Mouse (Mus musculus) testis, adult 2 months (tissue): ENCODE measurements around the gene Naaladl2. TPM values are rescaled to one million over a fixed set of nuclear protein-coding genes. Genes with fewer than 3 reads are reported as not detected.

Experiments
- H3K27ac ChIP-seq: fragments of 200-500 bp; 2 replicates; pipeline ENCODE4 v1.5.1; 2012; ENCODE audit warnings: low read depth, low read length; ENCODE audit not compliant: control insufficient read depth, insufficient read depth
- H3K27me3 ChIP-seq: fragments of 200-500 bp; 2 replicates; pipeline ENCODE4 v1.6.1; 2012; ENCODE audit warnings: mild to moderate bottlenecking, low read length, moderate library complexity; ENCODE audit not compliant: control insufficient read depth, insufficient read depth
- H3K36me3 ChIP-seq: fragments of 200-500 bp; 2 replicates; pipeline ENCODE4 v1.6.1; 2012; ENCODE audit warnings: mild to moderate bottlenecking, low read length; ENCODE audit not compliant: control insufficient read depth, insufficient read depth
- H3K4me1 ChIP-seq: fragments of 200-500 bp; 2 replicates; pipeline ENCODE4 v1.6.1; 2012; ENCODE audit warnings: low read length; ENCODE audit not compliant: control insufficient read depth, insufficient read depth
- H3K4me3 ChIP-seq: fragments of 200-500 bp; 2 replicates; pipeline ENCODE4 v1.5.1; 2012; ENCODE audit warnings: low read depth, mild to moderate bottlenecking, low read length, moderate library complexity, mixed read lengths; ENCODE audit not compliant: control insufficient read depth
- CTCF ChIP-seq: fragments of 200-500 bp; IDR thresholded peaks from 2 replicates; pipeline ENCODE4 v1.5.1; 2012; ENCODE audit warnings: low read depth, mild to moderate bottlenecking, inconsistent platforms, low read length, moderate library complexity; ENCODE audit not compliant: control insufficient read depth, insufficient read depth, insufficient replicate concordance
- POLR2A ChIP-seq: fragments of 200-500 bp; IDR thresholded peaks from 2 replicates; pipeline ENCODE4 v1.6.1; 2012; ENCODE audit warnings: low read depth, mild to moderate bottlenecking, inconsistent platforms, low read length, moderate library complexity; ENCODE audit not compliant: control insufficient read depth
- polyA plus RNA-seq: library from polyadenylated mRNA; depleted of rRNA; stranded (reverse); fragments of >200 nt; gene quantifications from 2 replicates; pipeline ENCODE4 v1.2.3, GENCODE M21; 2012

Gene Naaladl2
- polyA plus RNA-seq, 1 experiment, result 1.8 TPM

DNA sequence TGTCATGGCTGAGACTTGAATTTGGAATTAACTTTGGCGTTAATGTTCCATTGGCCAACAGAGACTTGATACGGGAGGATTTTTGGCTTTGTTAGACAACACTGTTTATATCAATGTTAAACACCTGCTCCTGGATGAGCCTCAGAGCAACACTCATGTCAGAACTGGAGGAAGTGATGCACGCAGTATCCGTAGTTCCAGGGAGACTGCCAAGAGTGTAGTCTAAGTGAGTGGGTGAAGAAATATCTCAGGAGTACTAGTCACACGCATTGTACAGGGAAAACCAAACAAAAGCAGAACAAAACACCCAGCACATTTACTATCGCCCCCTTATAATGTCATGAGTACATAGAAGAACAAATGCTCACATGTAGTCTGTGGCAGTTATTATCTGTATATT lies 703.4 kb downstream of the Naaladl2 start:
- no peaks in the 10 kb centered on the region for H3K4me1 ChIP-seq
- no peak overlapping the region for H3K27ac ChIP-seq
- TF ChIP-seq POLR2A (no peak), CTCF (no peak)
- no peaks in the 10 kb centered on the region for H3K36me3 ChIP-seq
- no peak overlapping the region for H3K4me3 ChIP-seq
- H3K27me3 ChIP-seq, result no peaks in the 10 kb centered on the region

DNA sequence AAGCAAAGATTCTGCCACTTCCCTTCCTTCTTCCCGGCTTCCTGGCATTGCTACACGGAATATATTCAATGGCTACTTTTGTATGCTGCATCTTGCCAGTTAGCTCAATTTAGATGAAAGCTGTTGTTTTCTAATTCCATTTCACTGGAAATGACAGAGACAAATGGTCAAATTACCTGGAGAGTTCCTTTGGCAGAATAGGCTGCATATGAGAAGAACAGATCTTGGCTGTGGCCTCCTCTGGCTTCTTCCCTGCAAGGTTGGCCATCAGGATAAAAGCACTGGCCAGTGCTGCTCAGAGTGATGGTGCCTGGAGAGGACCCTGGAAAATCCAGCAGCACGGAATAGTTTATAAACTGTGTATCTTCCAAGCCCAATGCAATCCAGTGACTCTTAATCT lies 711.3 kb downstream of the Naaladl2 start:
- TF ChIP-seq CTCF (no peak), POLR2A (no peak)
- no peak overlapping the region for H3K4me3 ChIP-seq
- H3K4me1 ChIP-seq, result no peaks in the 10 kb centered on the region
- H3K27me3 ChIP-seq, result no peaks in the 10 kb centered on the region
- no peak overlapping the region for H3K27ac ChIP-seq
- no peaks in the 10 kb centered on the region for H3K36me3 ChIP-seq

DNA sequence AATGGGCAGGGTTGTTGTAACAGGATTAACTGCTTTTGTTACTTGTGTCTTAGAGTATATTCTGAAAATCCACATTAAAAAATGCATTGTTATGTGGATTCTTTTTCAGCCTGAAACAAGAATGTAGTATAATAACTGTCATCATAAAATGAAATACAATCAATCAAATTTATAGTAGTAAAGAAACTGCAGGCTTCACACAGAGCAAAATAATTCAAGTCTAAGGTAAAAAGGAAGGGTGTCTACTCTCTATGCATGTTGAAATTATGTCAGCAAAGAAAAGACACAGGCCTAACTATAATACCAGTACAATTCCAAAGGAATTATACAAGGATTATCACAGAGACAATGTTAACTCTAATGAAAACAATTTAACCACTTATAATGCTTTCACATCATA lies 752.3 kb downstream of the Naaladl2 start:
- TF ChIP-seq CTCF, result no peak
- TF ChIP-seq POLR2A, result no peak
- Histone ChIP-seq H3K4me3 (no peak overlapping the region), H3K27me3 (no peaks in the 10 kb centered on the region), H3K36me3 (no peaks in the 10 kb centered on the region), H3K4me1 (no peaks in the 10 kb centered on the region), H3K27ac (no peak overlapping the region)

DNA sequence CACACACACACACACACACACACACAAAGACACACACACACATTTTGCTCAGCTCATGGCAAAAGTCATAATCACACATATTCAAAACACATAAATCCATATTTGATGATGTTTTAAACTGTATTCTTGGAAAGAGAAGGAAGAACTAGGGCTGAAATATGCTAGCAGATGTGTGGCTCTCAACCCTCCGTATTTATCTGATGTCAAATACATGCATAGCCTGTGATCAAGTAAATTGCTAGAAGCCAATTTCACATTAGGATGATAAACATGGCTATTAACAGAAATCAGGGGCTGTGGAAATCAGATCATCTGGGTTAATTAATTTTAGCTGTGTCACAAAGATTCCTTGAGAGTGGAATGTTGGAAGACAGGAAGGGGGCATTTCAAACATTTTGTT lies 752.8 kb downstream of the Naaladl2 start:
- no peaks in the 10 kb centered on the region for H3K36me3 ChIP-seq
- H3K4me3 ChIP-seq, result no peak overlapping the region

DNA sequence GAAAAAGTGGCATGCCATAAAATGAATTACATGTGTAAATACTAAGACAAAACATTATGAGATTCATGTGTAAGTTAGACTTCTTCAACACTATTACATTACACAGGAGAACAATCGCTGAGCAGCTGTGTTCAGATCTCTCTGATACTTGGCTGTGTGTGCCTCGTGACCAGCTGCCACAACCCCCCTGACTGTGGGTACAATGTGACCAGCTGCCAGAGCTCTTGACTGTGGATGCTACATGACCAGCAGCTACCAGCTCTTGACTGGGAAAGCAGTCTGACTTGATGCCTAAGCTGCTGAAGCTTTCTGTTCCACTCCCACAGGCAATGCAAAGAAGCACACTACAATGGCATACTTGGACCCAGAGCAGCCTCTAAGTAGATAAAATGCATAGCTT lies 789.1 kb downstream of the Naaladl2 start:
- Histone ChIP-seq H3K4me3 (no peak overlapping the region), H3K4me1 (no peaks in the 10 kb centered on the region), H3K36me3 (no peaks in the 10 kb centered on the region), H3K27ac (no peak overlapping the region), H3K27me3 (no peaks in the 10 kb centered on the region)
- no peak for TF ChIP-seq CTCF
- TF ChIP-seq POLR2A, result no peak

More for the DNA sequence above, 752.8 kb downstream of the Naaladl2 start:
- no peaks in the 10 kb centered on the region for H3K27me3 ChIP-seq
- H3K4me1 ChIP-seq, result no peaks in the 10 kb centered on the region
- H3K27ac ChIP-seq, result no peak overlapping the region
- no peak for TF ChIP-seq CTCF

DNA sequence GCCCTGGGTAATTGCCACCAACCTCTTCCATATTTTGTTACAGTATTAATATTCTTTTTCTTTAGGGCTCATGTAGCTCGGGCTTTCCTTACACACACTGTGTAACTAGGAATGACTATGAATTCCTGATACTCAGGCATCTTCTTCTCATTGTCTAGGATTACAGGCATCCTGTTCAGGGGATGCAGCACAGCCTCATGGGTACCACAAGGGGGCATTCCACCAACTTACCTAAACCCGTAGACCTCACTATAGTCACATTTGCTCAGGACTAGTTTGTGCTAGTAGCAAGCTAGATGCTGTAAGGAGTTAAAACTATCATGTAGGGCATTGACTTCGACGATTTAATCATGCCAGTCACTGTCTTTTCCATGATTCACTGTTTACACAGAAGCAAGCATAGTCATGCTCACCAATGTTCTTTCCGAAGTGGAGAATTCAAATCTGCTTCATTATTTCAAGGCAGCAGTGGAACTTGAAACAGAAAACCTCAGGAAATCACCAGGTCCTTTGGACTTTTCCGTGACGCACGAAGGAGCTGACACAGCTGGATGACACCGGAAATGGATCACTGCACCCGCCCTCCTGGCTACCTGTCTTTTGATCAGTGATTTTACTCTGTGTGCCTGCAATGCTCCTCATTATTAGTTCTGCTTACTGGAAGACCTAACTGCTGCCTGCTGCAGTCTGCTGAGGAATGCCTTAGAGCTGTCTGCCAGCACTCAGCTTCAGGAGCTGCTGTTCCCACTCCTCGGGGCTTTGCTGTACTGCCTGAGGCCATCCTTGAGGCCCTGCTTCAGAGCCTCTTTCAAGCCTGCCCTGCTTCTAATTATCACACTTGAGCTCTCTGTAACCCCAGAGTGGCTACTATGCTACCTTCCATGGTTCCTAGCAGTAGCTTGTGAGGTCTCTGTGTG lies 822.3 kb downstream of the Naaladl2 start:
- no peaks in the 10 kb centered on the region for H3K4me1 ChIP-seq
- no peak overlapping the region for H3K27ac ChIP-seq
- no peak overlapping the region for H3K4me3 ChIP-seq
- H3K27me3 ChIP-seq, result no peaks in the 10 kb centered on the region
- no peaks in the 10 kb centered on the region for H3K36me3 ChIP-seq
- TF ChIP-seq POLR2A (no peak), CTCF (no peak)

DNA sequence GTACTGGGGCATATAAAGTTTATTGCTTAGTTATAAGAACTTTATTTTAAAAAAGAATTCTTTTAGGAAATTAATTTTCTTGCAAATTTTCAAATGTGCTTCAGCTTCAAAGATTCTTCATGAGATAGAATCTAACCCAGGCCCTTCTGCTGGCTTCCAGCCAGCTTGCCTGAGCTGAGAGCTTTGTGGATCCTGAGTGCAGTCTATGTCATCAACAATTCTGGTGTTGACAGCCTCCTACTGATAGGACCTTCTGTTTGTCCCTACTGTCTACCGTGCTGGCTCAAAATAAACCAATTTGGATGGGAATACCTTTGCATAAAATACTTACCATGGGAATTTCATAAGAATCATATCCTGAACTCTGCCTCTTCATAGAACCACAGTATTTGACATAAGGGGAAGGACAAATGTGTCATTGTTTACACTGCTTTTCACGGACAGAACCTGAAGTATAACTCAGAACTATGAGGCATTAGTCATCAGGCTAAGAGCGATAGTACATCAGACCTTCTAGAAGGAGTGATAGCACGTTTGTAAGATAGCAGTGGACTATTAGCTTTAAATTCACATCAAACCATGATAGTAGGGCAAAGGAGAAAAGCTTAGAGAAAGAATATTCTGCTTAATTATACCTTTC lies 829.3 kb downstream of the Naaladl2 start:
- Histone ChIP-seq H3K27ac (no peak overlapping the region), H3K27me3 (no peaks in the 10 kb centered on the region), H3K36me3 (no peaks in the 10 kb centered on the region), H3K4me3 (no peak overlapping the region), H3K4me1 (no peaks in the 10 kb centered on the region)
- TF ChIP-seq POLR2A, result no peak
- TF ChIP-seq CTCF, result no peak
